Mouse (Mus musculus) CH12.LX (cell line): Measurements from ENCODE around the gene Nek6.

Experiments used
- CTCF ChIP-seq, 2 experiments: IDR thresholded peaks in 1 of 2; conservative IDR thresholded peaks in 1 of 2; 2 replicates each; pipeline ENCODE4 v1.5.1; 2011 to 2012; ENCODE audit warnings: low read depth in 2 of 2, low read length in 2 of 2, improper control_type of control experiment in 1 of 2, inconsistent platforms in 1 of 2, mild to moderate bottlenecking in 1 of 2, moderate library complexity in 1 of 2
- EP300 ChIP-seq: IDR thresholded peaks from 2 replicates; pipeline ENCODE4 v1.6.1; 2011; ENCODE audit warnings: low read length, improper control_type of control experiment
- HCFC1 ChIP-seq: IDR thresholded peaks from 2 replicates; pipeline ENCODE4 v1.6.1; 2012; ENCODE audit warnings: low read depth, mild to moderate bottlenecking, inconsistent platforms, low read length, improper control_type of control experiment
- POLR2A ChIP-seq: IDR thresholded peaks from 2 replicates; pipeline ENCODE4 v1.6.1; 2011; ENCODE audit warnings: low read depth, mild to moderate bottlenecking, improper control_type of control experiment, low read length
- USF1 ChIP-seq: IDR thresholded peaks from 2 replicates; pipeline ENCODE4 v1.6.1; 2014; ENCODE audit warnings: low read depth, mild to moderate bottlenecking, inconsistent platforms, low read length, improper control_type of control experiment

DNA sequence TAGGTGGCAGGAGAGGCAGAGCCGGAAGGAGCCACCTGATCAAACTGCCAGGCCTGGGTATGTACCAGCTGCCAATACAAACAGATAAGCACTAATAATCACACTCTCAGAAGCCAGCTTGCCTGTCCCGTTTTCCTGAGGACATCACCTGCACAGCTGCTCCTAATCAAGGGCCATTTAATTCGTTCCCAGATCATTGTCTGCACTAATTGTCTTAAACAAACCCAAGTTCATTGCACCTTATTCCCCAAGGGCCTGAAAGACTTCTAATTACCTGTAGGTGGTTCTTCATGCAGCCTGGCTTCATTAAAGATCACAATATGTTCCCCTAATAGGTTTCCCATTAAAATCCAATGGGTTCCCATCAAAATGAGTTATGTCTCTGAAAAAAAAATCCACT lies 49.1 kb upstream of the Nek6 start:
- TF ChIP-seq USF1 = no peak
- TF ChIP-seq HCFC1 = no peak
- no peak for TF ChIP-seq CTCF (conservative IDR thresholded peaks at IDR 0.05 in 1 of 2, IDR thresholded peaks at IDR 0.05 in 1 of 2; ENCODE audit: low read depth in 2 of 2, low read length in 2 of 2)
- TF ChIP-seq EP300 = no peak
- no peak for TF ChIP-seq POLR2A
